Mouse (Mus musculus) brown adipose tissue, adult 24 weeks (tissue): ENCODE data around the gene Hexim1. TPM values are rescaled to one million over a fixed set of nuclear protein-coding genes. Genes with fewer than 3 reads are reported as not detected.

Experiments used
- H3K27ac ChIP-seq: fragments of 200-500 bp; replicated peaks from 2 replicates; pipeline ENCODE4 v1.5.1; 2012; ENCODE audit warnings: low read depth, mild to moderate bottlenecking, low read length
- H3K4me1 ChIP-seq: fragments of 200-500 bp; 2 replicates; pipeline ENCODE4 v1.6.1; 2012; ENCODE audit warnings: low read length, mixed read lengths; ENCODE audit not compliant: control insufficient read depth, insufficient read depth, insufficient read length
- H3K4me3 ChIP-seq: fragments of 200-500 bp; 2 replicates; pipeline ENCODE4 v1.5.1; 2012; ENCODE audit warnings: low read depth, mild to moderate bottlenecking, low read length, moderate library complexity; ENCODE audit not compliant: insufficient read depth
- polyA plus RNA-seq: library from polyadenylated mRNA; stranded (reverse); fragments of >200 nt; gene quantifications from 2 replicates; pipeline ENCODE4 v1.2.4, GENCODE M21; 2012; ENCODE audit not compliant: missing spikeins, insufficient read depth, insufficient read length

Hexim1 gene
- polyA plus RNA-seq, 1 experiment: 40.8 TPM

GRCm38 (mm10) chr11:103104469-103104868, 11.6 kb upstream of the Hexim1 start:
- H3K4me3 ChIP-seq: peak overlapping the region; percentile 66; the same call in 1 of the 2 replicates
- H3K4me1 ChIP-seq: peaks cover 7% of the 10 kb centered on the region
- peak overlapping the region; percentile 6; the same call in 1 of the 2 replicates for H3K27ac ChIP-seq

GRCm38 (mm10) chr11:103105180-103105725, 10.8 kb upstream of the Hexim1 start:
- H3K4me3 ChIP-seq: no peak overlapping the region
- peaks cover 7% of the 10 kb centered on the region for H3K4me1 ChIP-seq
- H3K27ac ChIP-seq: peak overlapping the region; percentile 28; the same call in 1 of the 2 replicates

GRCm38 (mm10) chr11:103105810-103106209, 10.2 kb upstream of the Hexim1 start:
- Histone ChIP-seq H3K27ac (peak overlapping the region; percentile 40), H3K4me1 (peaks cover 7% of the 10 kb centered on the region), H3K4me3 (peak overlapping the region; percentile 8; the same call in 1 of the 2 replicates)

- Histone ChIP-seq H3K27ac (peak overlapping the region; percentile 73), H3K4me3 (no peak overlapping the region), H3K4me1 (peaks cover 11% of the 10 kb centered on the region)
These were observed 9.6 kb upstream of the Hexim1 start for GRCm38 (mm10) chr11:103106386-103106785.

- Histone ChIP-seq H3K4me1 (peaks cover 22% of the 10 kb centered on the region), H3K4me3 (peak overlapping the region; percentile 40), H3K27ac (peak overlapping the region; percentile 60)
These were observed 4.7 kb upstream of the Hexim1 start for GRCm38 (mm10) chr11:103111301-103111700.

- peak overlapping the region; percentile 60 for H3K27ac ChIP-seq
- H3K4me3 ChIP-seq: peak overlapping the region; percentile 40
- peaks cover 19% of the 10 kb centered on the region for H3K4me1 ChIP-seq
These were observed 4.0 kb upstream of the Hexim1 start for GRCm38 (mm10) chr11:103111881-103112551.

GRCm38 (mm10) chr11:103112552-103112912, 3.5 kb upstream of the Hexim1 start:
- Histone ChIP-seq H3K27ac (peak overlapping the region; percentile 60), H3K4me1 (peaks cover 19% of the 10 kb centered on the region), H3K4me3 (peak overlapping the region; percentile 40)

GRCm38 (mm10) chr11:103113005-103113404, 3.0 kb upstream of the Hexim1 start:
- Histone ChIP-seq H3K4me1 (peaks cover 19% of the 10 kb centered on the region), H3K4me3 (no peak overlapping the region; the same call in 1 of the 2 replicates), H3K27ac (peak overlapping the region; percentile 60)

GRCm38 (mm10) chr11:103113771-103114170, 2.3 kb upstream of the Hexim1 start:
- Histone ChIP-seq H3K27ac (no peak overlapping the region), H3K4me3 (no peak overlapping the region), H3K4me1 (peaks cover 19% of the 10 kb centered on the region)

GRCm38 (mm10) chr11:103114270-103114943, 1.6 kb upstream of the Hexim1 start:
- Histone ChIP-seq H3K4me3 (peak overlapping the region; percentile 83), H3K27ac (peak overlapping the region; percentile 96), H3K4me1 (peaks cover 19% of the 10 kb centered on the region)

GRCm38 (mm10) chr11:103115163-103116007, 646 bp upstream of the Hexim1 start:
- peaks cover 19% of the 10 kb centered on the region for H3K4me1 ChIP-seq
- H3K27ac ChIP-seq: peak overlapping the region; percentile 96
- H3K4me3 ChIP-seq: peak overlapping the region; percentile 83

- H3K27ac ChIP-seq: peak overlapping the region; percentile 46
- H3K4me1 ChIP-seq: peaks cover 14% of the 10 kb centered on the region; the same call in 1 of the 2 replicates
- peak overlapping the region; percentile 75 for H3K4me3 ChIP-seq
These were observed 1.0 kb downstream of the Hexim1 start for GRCm38 (mm10) chr11:103116959-103117590.

GRCm38 (mm10) chr11:103117591-103118009, 1.6 kb downstream of the Hexim1 start:
- H3K4me3 ChIP-seq: peak overlapping the region; percentile 75
- peaks cover 11% of the 10 kb centered on the region; the same call in 1 of the 2 replicates for H3K4me1 ChIP-seq
- H3K27ac ChIP-seq: peak overlapping the region; percentile 26; the same call in 1 of the 2 replicates

- Histone ChIP-seq H3K4me1 (peaks cover 3% of the 10 kb centered on the region; the same call in 1 of the 2 replicates), H3K27ac (no peak overlapping the region), H3K4me3 (peak overlapping the region; percentile 8; the same call in 1 of the 2 replicates)
These were observed 2.8 kb downstream of the Hexim1 start for GRCm38 (mm10) chr11:103118866-103119265.
